Mouse (Mus musculus): ENCODE data around the gene Gm20696. TPM values are rescaled to one million over a fixed set of nuclear protein-coding genes. Genes with fewer than 3 reads are reported as not detected.

The Gm20696 gene
- total and polyA plus RNA-seq, 3 experiments: 0.59 TPM; not detected in 2

DNA sequence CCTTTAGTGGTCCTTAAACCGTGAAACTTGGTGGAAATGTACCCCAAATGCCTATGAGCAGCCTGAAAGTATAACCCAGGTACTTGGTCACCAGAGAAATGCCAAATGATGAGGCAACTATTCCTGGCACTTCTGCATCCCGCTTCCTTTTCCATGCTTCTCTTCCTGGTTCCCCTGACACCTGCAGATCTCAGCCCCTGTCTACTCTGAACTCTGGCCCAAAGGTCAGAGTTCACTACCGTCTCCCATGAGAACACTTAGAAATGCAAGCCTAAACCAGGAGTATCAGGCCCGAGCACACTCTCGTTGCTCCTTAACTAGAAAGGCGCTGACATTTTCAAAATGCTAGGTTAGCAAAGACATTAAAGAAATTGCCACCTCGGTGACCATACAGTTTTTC lies 394.9 kb downstream of the Gm20696 start:
- in situ Hi-C loops (cut with MboI; ENCODE audit: low pct_ligation_motif_present, low pct_unique_long_range_greater_than_20kb, low sequenced_read_pairs): loop anchor here (10.0 kb wide), 1 partner anchor 183 kb away; no protein-coding TSS in a partner anchor
- Histone ChIP-seq H3K4me1 (ENCODE audit: control insufficient read depth in 1 of 2, insufficient read depth in 2 of 2) (peaks cover 34 to 68% of the 10 kb centered on the region in 2 experiments), H3K9ac (ENCODE audit: insufficient read depth, low read depth) (0 out of 2 replicates have a peak overlapping the region, but pooled peaks have one; percentile 47), H3K36me3 (replicated peaks in 1 of 2; ENCODE audit: control insufficient read depth in 1 of 2, insufficient read depth in 1 of 2, low read length in 1 of 2) (peaks cover 0 to 4% of the 10 kb centered on the region in 2 experiments), H3K79me2 (replicated peaks; ENCODE audit: control insufficient read depth, extremely low read depth, insufficient read depth, poor library complexity, severe bottlenecking) (no peaks in the 10 kb centered on the region; the same call in none of the 2 replicates), H3K27ac (ENCODE audit: insufficient read depth, low read depth) (peak overlapping the region; percentile 27; the same call in 1 of the 2 replicates), H3K27me3 (replicated peaks) (no peaks in the 10 kb centered on the region), H3K4me3 (replicated peaks in 1 of 3; ENCODE audit: low read depth in 2 of 3, low read length in 2 of 3, poor library complexity in 1 of 3) (no peak overlapping the region), H3K4me2 (ENCODE audit: insufficient read depth, low read depth, poor library complexity, severe bottlenecking) (0 out of 2 replicates have a peak overlapping the region, but pooled peaks have one; percentile 55), H3K9me3 (replicated peaks; ENCODE audit: low read length) (no peaks in the 10 kb centered on the region)
- TF ChIP-seq ETS1 (conservative IDR thresholded peaks at IDR 0.05; ENCODE audit: low read depth, low read length) (no peak; the same call in 1 of the 2 replicates), POLR2A (IDR thresholded peaks at IDR 0.05; ENCODE audit: low read depth, low read length) (no peak)
- no peak for DNase-seq (ENCODE audit: extremely low read depth)
- dilution Hi-C loops (cut with MboI; ENCODE audit: extremely low pct_ligation_motif_present, extremely low pct_unique_long_range_greater_than_20kb, low sequenced_read_pairs): no loop called here

DNA sequence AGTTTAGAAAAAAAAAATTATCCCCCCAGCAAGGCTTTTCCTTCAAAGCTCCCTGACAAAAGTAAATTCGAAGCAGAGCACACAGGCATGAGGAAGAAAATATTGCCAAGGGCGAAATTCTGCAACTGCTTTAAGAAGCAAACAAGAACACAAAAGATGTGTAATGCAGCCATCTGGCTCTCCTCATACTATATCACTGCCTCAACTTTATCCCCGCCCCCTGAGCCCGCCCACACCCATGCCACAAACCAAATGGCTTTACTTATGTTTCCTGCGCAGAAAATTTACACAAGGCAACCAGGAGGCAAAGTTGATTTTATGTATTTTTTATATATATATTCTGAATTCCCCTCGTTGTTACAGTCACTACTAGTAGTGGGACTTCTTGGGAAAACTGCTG lies 396.7 kb downstream of the Gm20696 start:
- Histone ChIP-seq H3K4me2 (ENCODE audit: insufficient read depth, low read depth, poor library complexity, severe bottlenecking) (no peak overlapping the region), H3K9me3 (replicated peaks; ENCODE audit: low read length) (no peaks in the 10 kb centered on the region), H3K79me2 (replicated peaks; ENCODE audit: control insufficient read depth, extremely low read depth, insufficient read depth, poor library complexity, severe bottlenecking) (no peaks in the 10 kb centered on the region; the same call in none of the 2 replicates), H3K27ac (ENCODE audit: insufficient read depth, low read depth) (no peak overlapping the region), H3K4me3 (replicated peaks in 1 of 3; ENCODE audit: low read depth in 2 of 3, low read length in 2 of 3, poor library complexity in 1 of 3) (no peak overlapping the region), H3K36me3 (replicated peaks in 1 of 2; ENCODE audit: control insufficient read depth in 1 of 2, insufficient read depth in 1 of 2, low read length in 1 of 2) (peaks cover 0 to 4% of the 10 kb centered on the region in 2 experiments), H3K9ac (ENCODE audit: insufficient read depth, low read depth) (no peak overlapping the region), H3K27me3 (replicated peaks) (no peaks in the 10 kb centered on the region), H3K4me1 (ENCODE audit: control insufficient read depth in 1 of 2, insufficient read depth in 2 of 2) (peaks cover 33 to 60% of the 10 kb centered on the region in 2 experiments)
- dilution Hi-C loops (cut with MboI; ENCODE audit: extremely low pct_ligation_motif_present, extremely low pct_unique_long_range_greater_than_20kb, low sequenced_read_pairs): no loop called here
- DNase-seq (ENCODE audit: extremely low read depth): no peak
- TF ChIP-seq MXI1 (IDR thresholded peaks at IDR 0.05; ENCODE audit: low read depth, low read length) (no peak), ZMIZ1 (IDR thresholded peaks at IDR 0.05; ENCODE audit: low read depth, low read length) (no peak), POLR2AphosphoS2 (IDR thresholded peaks at IDR 0.05; ENCODE audit: low read depth, low read length) (no peak), USF2 (conservative IDR thresholded peaks at IDR 0.05; ENCODE audit: low read depth, low read length) (no peak), JUN (IDR thresholded peaks at IDR 0.05; ENCODE audit: insufficient read depth, low read depth, low read length) (no peak), CHD2 (IDR thresholded peaks at IDR 0.05; ENCODE audit: low read length) (no peak), MYC (IDR thresholded peaks at IDR 0.05; ENCODE audit: low read depth, low read length) (no peak), NELFE (IDR thresholded peaks at IDR 0.05; ENCODE audit: low read depth, low read length) (no peak), PAX5 (IDR thresholded peaks at IDR 0.05; ENCODE audit: low read length) (no peak), ELF1 (IDR thresholded peaks at IDR 0.05; ENCODE audit: low read depth, low read length) (no peak), EP300 (IDR thresholded peaks at IDR 0.05; ENCODE audit: low read length) (no peak), E2F4 (IDR thresholded peaks at IDR 0.05; ENCODE audit: insufficient replicate concordance, low read depth, low read length) (no peak), USF1 (IDR thresholded peaks at IDR 0.05; ENCODE audit: low read depth, low read length) (no peak), CHD1 (IDR thresholded peaks at IDR 0.05; ENCODE audit: low read depth, low read length) (no peak), SIN3A (IDR thresholded peaks at IDR 0.05; ENCODE audit: low read length) (no peak), ZC3H11A (IDR thresholded peaks at IDR 0.05; ENCODE audit: low read depth, low read length) (no peak), POLR2A (IDR thresholded peaks at IDR 0.05; ENCODE audit: low read depth, low read length) (no peak)
- in situ Hi-C loops (cut with MboI; ENCODE audit: low pct_ligation_motif_present, low pct_unique_long_range_greater_than_20kb, low sequenced_read_pairs): loop anchor here (10.0 kb wide), 1 partner anchor 185 kb away; no protein-coding TSS in a partner anchor
